Mouse (Mus musculus) heart, adult 18-20 months (tissue): ENCODE results near the gene Blzf1. TPM values are rescaled to one million over a fixed set of nuclear protein-coding genes. Genes with fewer than 3 reads are reported as not detected.

Source experiments
- total RNA-seq, 2 experiments: library from RNA; stranded (reverse); gene quantifications; 2 replicates each; pipeline ENCODE4 v1.2.3; 2021

The Blzf1 gene
- total RNA-seq, 2 experiments from 2014 or later, result 21.6 to 23.6 TPM

Other genes with a start within 250 kb of the Blzf1 start
- 1 to 10 TPM in 1 of 2 experiments, under 1 TPM in 1; 0.65 to 9.8 TPM for gene Sell, start 245.5 kb downstream of the Blzf1 start, total RNA-seq
- 1 to 10 TPM; 1.6 to 1.8 TPM for gene Selp, start 192.2 kb downstream of the Blzf1 start, total RNA-seq
- 1 to 10 TPM; 1.4 to 1.9 TPM for gene F5, start 155.7 kb downstream of the Blzf1 start, total RNA-seq
- gene Slc19a2, start 58.4 kb downstream of the Blzf1 start, total RNA-seq, result 1 to 10 TPM; 4.9 to 5.7 TPM
- gene Ccdc181, start 31.9 kb downstream of the Blzf1 start, total RNA-seq, result 1 to 10 TPM; 8.1 to 9.8 TPM
- 1 to 10 TPM; 3.1 to 3.8 TPM for gene Nme7, start 3.4 kb downstream of the Blzf1 start, total RNA-seq
- gene Atp1b1, start 150.9 kb upstream of the Blzf1 start, total RNA-seq, result 100 to 1,000 TPM; 312 to 314 TPM